Mouse (Mus musculus) C2C12 (cell line): Measurements from ENCODE around the gene Ttyh2.

ENCODE experiments used
- CTCF ChIP-seq: IDR thresholded peaks from one replicate; pipeline ENCODE4 v1.5.1; 2011; ENCODE audit not compliant: control insufficient read depth, insufficient read depth, insufficient read length
- MAX ChIP-seq: IDR thresholded peaks from one replicate; pipeline ENCODE4 v1.6.1; 2011; ENCODE audit warnings: mild to moderate bottlenecking, control low read depth
- USF1 ChIP-seq: IDR thresholded peaks from one replicate; pipeline ENCODE4 v1.6.1; 2011; ENCODE audit warnings: low read depth, mild to moderate bottlenecking, control low read depth, moderate library complexity

DNA sequence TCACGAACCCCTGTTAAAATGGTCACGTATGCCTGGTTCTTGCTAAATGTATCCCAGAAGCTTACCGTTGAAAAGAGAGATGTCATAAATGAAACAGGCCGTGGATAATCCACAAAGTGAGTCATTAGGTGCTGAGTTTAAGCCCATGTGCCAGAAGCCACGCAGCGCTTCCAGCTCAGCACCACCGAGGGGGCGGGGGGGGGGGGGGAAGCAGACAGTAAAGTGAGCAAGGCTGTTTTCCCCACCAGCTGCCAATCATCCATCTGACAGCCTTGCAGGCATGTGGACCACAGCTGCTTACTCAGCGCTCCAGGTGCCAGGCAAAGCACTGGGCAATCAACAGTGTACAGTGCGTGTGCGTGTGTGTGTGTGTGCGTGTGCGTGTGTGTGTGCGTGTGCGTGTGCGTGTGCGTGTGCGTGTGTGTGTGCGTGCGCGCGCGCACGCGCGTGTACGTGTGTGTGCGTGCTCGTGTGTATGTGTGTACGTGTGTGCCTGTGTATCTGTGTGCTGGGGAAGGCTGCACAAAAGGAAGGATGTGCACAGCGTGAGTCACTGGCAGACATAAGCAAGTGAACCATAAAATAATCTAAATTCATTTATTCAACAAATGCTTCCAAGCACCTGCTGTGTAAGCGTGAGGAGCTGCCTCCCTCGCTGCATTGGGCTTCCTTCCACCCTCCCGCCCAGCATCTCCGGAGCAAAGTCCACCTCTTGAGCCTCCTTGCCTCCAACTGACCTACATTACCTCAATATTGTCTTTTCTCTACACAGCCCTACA, 38.3 kb upstream of the Ttyh2 start:
- TF ChIP-seq CTCF = no peak
- no peak for TF ChIP-seq USF1
- no peak for TF ChIP-seq MAX
